Mouse (Mus musculus) heart, adult 18-20 months (tissue): ENCODE results near the gene Men1. TPM values are rescaled to one million over a fixed set of nuclear protein-coding genes. Genes with fewer than 3 reads are reported as not detected.

ENCODE experiments used
- microRNA-seq, 2 experiments: library from miRNA; unstranded; fragments of <30 nt; microRNA quantifications; one replicate each; pipeline ENCODE4 v1.2.0; 2022
- total RNA-seq, 2 experiments: library from RNA; stranded (reverse); gene quantifications; 2 replicates each; pipeline ENCODE4 v1.2.3; 2021

The Men1 gene
- total RNA-seq, 2 experiments from 2014 or later, result 13.3 to 14.0 TPM

Small RNA genes lying within 50 kb of the gene (microRNA-seq; reads per million reads assigned to microRNA genes)
- gene Mir6989, result 0.76 to 1.1 reads per million in 2 experiments

Other genes starting within 250 kb of the Men1 start
- under 1 TPM in 1 of 2 experiments, not detected in 1; 0.21 TPM for gene Cdca5, start 250.0 kb upstream of the Men1 start, total RNA-seq
- not detected for gene AC131692.1, start 240.6 kb upstream of the Men1 start, total RNA-seq
- gene Naaladl1, start 229.2 kb upstream of the Men1 start, total RNA-seq, result not detected
- gene Sac3d1, start 216.3 kb upstream of the Men1 start, total RNA-seq, result 10 to 100 TPM in 1 of 2 experiments, 1 to 10 TPM in 1; 9.2 to 10.0 TPM
- 10 to 100 TPM; 13.9 to 15.2 TPM for gene Snx15, start 206.7 kb upstream of the Men1 start, total RNA-seq
- 1 to 10 TPM in 1 of 2 experiments, under 1 TPM in 1; 0.54 to 2.7 TPM for gene Batf2, start 194.0 kb upstream of the Men1 start, total RNA-seq
- gene Arl2, start 193.4 kb upstream of the Men1 start, total RNA-seq, result 10 to 100 TPM; 66.4 to 72.1 TPM
- not detected for gene Majin, start 150.6 kb upstream of the Men1 start, total RNA-seq
- not detected for gene Gpha2, start 108.6 kb upstream of the Men1 start, total RNA-seq
- gene Ppp2r5b, start 99.1 kb upstream of the Men1 start, total RNA-seq, result 10 to 100 TPM; 32.2 to 32.5 TPM
- 10 to 100 TPM; 21.5 to 22.1 TPM for gene Atg2a, start 93.3 kb upstream of the Men1 start, total RNA-seq
- 100 to 1,000 TPM; 101 to 107 TPM for gene Ehd1, start 58.3 kb upstream of the Men1 start, total RNA-seq
- 10 to 100 TPM; 13.8 TPM for gene Cdc42bpg, start 28.5 kb upstream of the Men1 start, total RNA-seq
- 10 to 100 TPM; 30.7 to 43.0 TPM for gene Map4k2, start 6.2 kb downstream of the Men1 start, total RNA-seq
- gene Sf1, start 28.7 kb downstream of the Men1 start, total RNA-seq, result 10 to 100 TPM; 66.5 to 94.7 TPM
- gene Pygm, start 49.4 kb downstream of the Men1 start, total RNA-seq, result 1,000 to 10,000 TPM; 1,224 to 1,269 TPM
- 10 to 100 TPM; 37.7 to 53.4 TPM for gene Rasgrp2, start 64.4 kb downstream of the Men1 start, total RNA-seq
- 1 to 10 TPM; 4.3 to 4.8 TPM for gene Nrxn2, start 83.8 kb downstream of the Men1 start, total RNA-seq
- gene Slc22a12, start 208.1 kb downstream of the Men1 start, total RNA-seq, result under 1 TPM in 1 of 2 experiments, not detected in 1; 0.22 TPM